Mouse (Mus musculus): Measurements from ENCODE around the gene Olfr1168. TPM values are rescaled to one million over a fixed set of nuclear protein-coding genes. Genes with fewer than 3 reads are reported as not detected.

The Olfr1168 gene
- not detected for polyA plus RNA-seq (2014; fragmentation: Illumina TruSeq; extraction: RNeasy Lipid Tissue Mini Kit (QIAGEN cat#74804))

DNA sequence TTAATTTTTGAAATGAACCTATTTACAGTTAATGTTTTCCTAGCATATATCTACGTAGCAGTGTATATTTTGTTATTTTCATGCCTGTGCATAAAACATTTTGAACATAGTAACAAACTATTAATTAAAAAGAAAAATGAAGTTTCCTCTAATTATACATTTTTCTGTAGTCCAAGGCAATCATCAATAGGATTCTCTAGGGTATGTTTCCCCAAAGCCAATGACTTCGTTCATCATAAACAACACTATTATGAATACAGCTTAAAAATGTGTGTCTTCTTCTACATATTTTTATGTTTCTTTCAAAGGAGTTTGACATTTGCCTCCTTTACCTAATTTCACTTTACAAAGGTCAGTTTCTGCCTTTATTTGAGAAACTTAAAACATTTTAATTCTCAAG, at the start of gene Olfr1168:
Gene Olfr1168, plus strand, starts transcription at position 301 of the 400 bp plus-strand sequence.

DNA sequence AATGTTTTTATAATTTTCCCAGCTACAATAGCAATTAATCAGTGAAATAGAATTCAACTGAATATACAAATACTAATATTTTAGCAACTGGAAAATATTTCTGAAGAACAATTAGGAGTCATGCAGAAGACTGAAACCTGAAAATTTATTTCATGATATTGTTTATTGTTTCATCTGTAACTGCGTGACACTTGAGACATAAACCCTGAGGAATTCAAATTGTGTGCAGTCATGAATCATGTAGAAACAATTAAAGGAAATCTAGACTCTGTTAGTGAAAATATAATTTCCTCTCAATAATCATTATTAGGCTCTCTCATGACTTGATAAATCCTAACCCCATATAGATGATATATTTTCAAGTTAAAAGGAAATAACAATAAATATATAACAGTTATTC, 26.6 kb upstream of the Olfr1168 start, which contains the start of gene Olfr1167:
Gene Olfr1167, minus strand, starts transcription at position 101 of the 400 bp plus-strand sequence.

DNA sequence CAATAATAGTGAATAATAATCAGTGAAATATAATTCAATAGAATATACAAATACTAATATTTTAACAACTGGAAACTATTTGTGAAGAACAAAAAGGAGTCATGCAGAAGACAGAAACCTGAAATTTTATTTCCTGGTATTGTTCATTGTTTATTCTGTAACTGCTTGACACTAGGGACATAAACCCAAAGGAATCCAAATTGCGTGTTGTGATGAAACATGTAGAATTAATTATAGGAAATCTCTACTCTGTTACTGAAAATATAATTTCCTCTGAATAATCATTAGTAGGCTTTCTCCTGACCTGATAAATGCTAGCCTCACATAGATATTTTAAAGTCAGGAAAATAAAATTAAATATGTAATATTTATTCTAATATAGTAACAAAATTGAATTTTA, 46.6 kb downstream of the Olfr1168 start, which contains the start of gene Olfr1170:
Gene Olfr1170, minus strand, starts transcription at position 101 of the 400 bp plus-strand sequence.

Other genes starting within 250 kb of the Olfr1168 start
- gene Olfr1155, start 236.7 kb upstream of the Olfr1168 start, polyA plus RNA-seq (2014; fragmentation: Illumina TruSeq; extraction: RNeasy Lipid Tissue Mini Kit (QIAGEN cat#74804)): not detected
- not detected for gene Olfr1156, start 228.8 kb upstream of the Olfr1168 start, polyA plus RNA-seq (2014; fragmentation: Illumina TruSeq; extraction: RNeasy Lipid Tissue Mini Kit (QIAGEN cat#74804))
- gene Olfr1157, start 213.6 kb upstream of the Olfr1168 start, polyA plus RNA-seq (2014; fragmentation: Illumina TruSeq; extraction: RNeasy Lipid Tissue Mini Kit (QIAGEN cat#74804)): not detected
- not detected for gene Olfr74, start 207.2 kb upstream of the Olfr1168 start, polyA plus RNA-seq (2014; fragmentation: Illumina TruSeq; extraction: RNeasy Lipid Tissue Mini Kit (QIAGEN cat#74804))
- gene Olfr1158, start 191.8 kb upstream of the Olfr1168 start, polyA plus RNA-seq (2014; fragmentation: Illumina TruSeq; extraction: RNeasy Lipid Tissue Mini Kit (QIAGEN cat#74804)): not detected
- gene Olfr1160, start 173.6 kb upstream of the Olfr1168 start, polyA plus RNA-seq (2014; fragmentation: Illumina TruSeq; extraction: RNeasy Lipid Tissue Mini Kit (QIAGEN cat#74804)): not detected
- not detected for gene Olfr1161, start 159.1 kb upstream of the Olfr1168 start, polyA plus RNA-seq (2014; fragmentation: Illumina TruSeq; extraction: RNeasy Lipid Tissue Mini Kit (QIAGEN cat#74804))
- not detected for gene Olfr73, start 144.2 kb upstream of the Olfr1168 start, polyA plus RNA-seq (2014; fragmentation: Illumina TruSeq; extraction: RNeasy Lipid Tissue Mini Kit (QIAGEN cat#74804))
- not detected for gene Olfr1162, start 130.8 kb upstream of the Olfr1168 start, polyA plus RNA-seq (2014; fragmentation: Illumina TruSeq; extraction: RNeasy Lipid Tissue Mini Kit (QIAGEN cat#74804))
- not detected for gene Olfr1163, start 110.0 kb upstream of the Olfr1168 start, polyA plus RNA-seq (2014; fragmentation: Illumina TruSeq; extraction: RNeasy Lipid Tissue Mini Kit (QIAGEN cat#74804))
- not detected for gene Olfr1164, start 87.9 kb upstream of the Olfr1168 start, polyA plus RNA-seq (2014; fragmentation: Illumina TruSeq; extraction: RNeasy Lipid Tissue Mini Kit (QIAGEN cat#74804))
- not detected for gene Olfr1166, start 53.6 kb upstream of the Olfr1168 start, polyA plus RNA-seq (2014; fragmentation: Illumina TruSeq; extraction: RNeasy Lipid Tissue Mini Kit (QIAGEN cat#74804))
- not detected for gene Olfr1167, start 26.7 kb upstream of the Olfr1168 start, polyA plus RNA-seq (2014; fragmentation: Illumina TruSeq; extraction: RNeasy Lipid Tissue Mini Kit (QIAGEN cat#74804))
- gene Olfr1170, start 46.5 kb downstream of the Olfr1168 start, polyA plus RNA-seq (2014; fragmentation: Illumina TruSeq; extraction: RNeasy Lipid Tissue Mini Kit (QIAGEN cat#74804)): not detected
- 0.20 TPM for gene Olfr1173, start 98.0 kb downstream of the Olfr1168 start, polyA plus RNA-seq (2014; fragmentation: Illumina TruSeq; extraction: RNeasy Lipid Tissue Mini Kit (QIAGEN cat#74804))
- gene Olfr1174-ps, start 133.3 kb downstream of the Olfr1168 start, polyA plus RNA-seq (2014; fragmentation: Illumina TruSeq; extraction: RNeasy Lipid Tissue Mini Kit (QIAGEN cat#74804)): not detected
- gene Olfr1175-ps, start 145.3 kb downstream of the Olfr1168 start, polyA plus RNA-seq (2014; fragmentation: Illumina TruSeq; extraction: RNeasy Lipid Tissue Mini Kit (QIAGEN cat#74804)): not detected
- gene Olfr1176, start 154.8 kb downstream of the Olfr1168 start, polyA plus RNA-seq (2014; fragmentation: Illumina TruSeq; extraction: RNeasy Lipid Tissue Mini Kit (QIAGEN cat#74804)): not detected
- gene Olfr1177-ps, start 164.6 kb downstream of the Olfr1168 start, polyA plus RNA-seq (2014; fragmentation: Illumina TruSeq; extraction: RNeasy Lipid Tissue Mini Kit (QIAGEN cat#74804)): not detected
- gene Olfr1178, start 205.2 kb downstream of the Olfr1168 start, polyA plus RNA-seq (2014; fragmentation: Illumina TruSeq; extraction: RNeasy Lipid Tissue Mini Kit (QIAGEN cat#74804)): not detected
- gene Olfr1179, start 224.6 kb downstream of the Olfr1168 start, polyA plus RNA-seq (2014; fragmentation: Illumina TruSeq; extraction: RNeasy Lipid Tissue Mini Kit (QIAGEN cat#74804)): not detected
- gene Olfr1180, start 237.3 kb downstream of the Olfr1168 start, polyA plus RNA-seq (2014; fragmentation: Illumina TruSeq; extraction: RNeasy Lipid Tissue Mini Kit (QIAGEN cat#74804)): not detected
- not detected for gene Olfr1181, start 244.3 kb downstream of the Olfr1168 start, polyA plus RNA-seq (2014; fragmentation: Illumina TruSeq; extraction: RNeasy Lipid Tissue Mini Kit (QIAGEN cat#74804))

Data from ovary, adult 10 weeks (tissue).